Mouse (Mus musculus) liver, embryonic 11.5 days (tissue): ENCODE measurements around the gene Abl1. TPM values are rescaled to one million over a fixed set of nuclear protein-coding genes. Genes with fewer than 3 reads are reported as not detected.

Source experiments
- ATAC-seq: fragments of 200-750 bp; cut with Nextera tagmentation; replicated peaks from 2 replicates; pipeline ENCODE4 v1.8.0; 2017; ENCODE audit warnings: moderate number of reproducible peaks, mild to moderate bottlenecking, moderate TSS enrichment, moderate library complexity; ENCODE audit not compliant: low FRiP score
- DNase-seq: peaks from one replicate; pipeline ENCODE4 v3.0.0-alpha.2; 2017; ENCODE audit warnings: low spot score
- H3K27ac ChIP-seq: fragments of 300-500 bp; sonication (generic); 2 replicates; pipeline ENCODE4 v1.5.1; 2014; ENCODE audit warnings: mild to moderate bottlenecking, low read depth, low read length, control low read depth
- H3K27me3 ChIP-seq: fragments of 300-500 bp; sonication (generic); replicated peaks from 2 replicates; pipeline ENCODE4 v1.6.1; 2014; ENCODE audit warnings: low read length, mixed read lengths; ENCODE audit not compliant: control insufficient read depth, insufficient read depth
- H3K36me3 ChIP-seq: fragments of 300-500 bp; sonication (generic); 2 replicates; pipeline ENCODE4 v1.6.1; 2014; ENCODE audit warnings: mild to moderate bottlenecking, low read length, moderate library complexity, mixed read lengths; ENCODE audit not compliant: control insufficient read depth, insufficient read depth
- H3K4me1 ChIP-seq: fragments of 300-500 bp; sonication (generic); replicated peaks from 2 replicates; pipeline ENCODE4 v1.6.1; 2014; ENCODE audit warnings: low read length, mixed read lengths; ENCODE audit not compliant: control insufficient read depth, insufficient read depth
- H3K4me2 ChIP-seq: fragments of 300-500 bp; sonication (generic); 2 replicates; pipeline ENCODE4 v1.6.1; 2014; ENCODE audit warnings: mild to moderate bottlenecking, control low read depth, moderate library complexity
- H3K4me3 ChIP-seq: fragments of 300-500 bp; sonication (generic); 2 replicates; pipeline ENCODE4 v1.5.1; 2014; ENCODE audit warnings: low read depth, low read length, control low read depth
- H3K9ac ChIP-seq: fragments of 300-500 bp; sonication (generic); 2 replicates; pipeline ENCODE4 v1.6.1; 2014; ENCODE audit warnings: low read depth, low read length, control low read depth
- H3K9me3 ChIP-seq: fragments of 300-500 bp; sonication (generic); 2 replicates; pipeline ENCODE4 v1.6.1; 2016; ENCODE audit warnings: low read length, inconsistent platforms, mixed read lengths; ENCODE audit not compliant: control insufficient read depth
- WGBS: fragments of 180-500 bp; shearing (Covaris S2); extraction: QIAGEN DNeasy Blood & Tissue Kit; methylation state at CpG from one replicate; pipeline ENCODE4 v1.1.7; 2014; 5-methylcytosine and 5-hydroxymethylcytosine counted together
- polyA plus RNA-seq: library from polyadenylated mRNA; unstranded; fragments of >200 nt; fragmentation: Nextera tagmentation; extraction: Ambion mirVana; gene quantifications from 2 replicates; pipeline ENCODE4 v1.2.1, GENCODE M21; 2014

The Abl1 gene
- polyA plus RNA-seq, 1 experiment from 2014 or later: 28.9 TPM

GRCm38 (mm10) chr2:31705914-31706313 is 17.7 kb downstream of the Abl1 start:
- no peak overlapping the region for H3K27ac ChIP-seq
- no peaks in the 10 kb centered on the region for H3K9me3 ChIP-seq
- H3K4me2 ChIP-seq: no peak overlapping the region
- no peak overlapping the region for H3K4me3 ChIP-seq
- H3K9ac ChIP-seq: no peak overlapping the region
- H3K4me1 ChIP-seq: peaks cover 10% of the 10 kb centered on the region
- ATAC-seq: no peak
- DNase-seq: no peak
- no peaks in the 10 kb centered on the region for H3K27me3 ChIP-seq
- no peaks in the 10 kb centered on the region; the same call in 1 of the 2 replicates for H3K36me3 ChIP-seq

GRCm38 (mm10) chr2:31706531-31706930 is 18.4 kb downstream of the Abl1 start:
- no peak overlapping the region for H3K9ac ChIP-seq
- no peaks in the 10 kb centered on the region; the same call in 1 of the 2 replicates for H3K36me3 ChIP-seq
- H3K27me3 ChIP-seq: no peaks in the 10 kb centered on the region
- ATAC-seq (no peak), DNase-seq (no peak)
- no peaks in the 10 kb centered on the region for H3K9me3 ChIP-seq
- no peak overlapping the region for H3K27ac ChIP-seq
- H3K4me2 ChIP-seq: no peak overlapping the region
- H3K4me1 ChIP-seq: 0 out of 2 replicates have a peak, but pooled peaks cover 6% of the 10 kb centered on the region
- no peak overlapping the region for H3K4me3 ChIP-seq
- 11% methylated on average over 2 of the region's 2 CpGs for WGBS

DNA sequence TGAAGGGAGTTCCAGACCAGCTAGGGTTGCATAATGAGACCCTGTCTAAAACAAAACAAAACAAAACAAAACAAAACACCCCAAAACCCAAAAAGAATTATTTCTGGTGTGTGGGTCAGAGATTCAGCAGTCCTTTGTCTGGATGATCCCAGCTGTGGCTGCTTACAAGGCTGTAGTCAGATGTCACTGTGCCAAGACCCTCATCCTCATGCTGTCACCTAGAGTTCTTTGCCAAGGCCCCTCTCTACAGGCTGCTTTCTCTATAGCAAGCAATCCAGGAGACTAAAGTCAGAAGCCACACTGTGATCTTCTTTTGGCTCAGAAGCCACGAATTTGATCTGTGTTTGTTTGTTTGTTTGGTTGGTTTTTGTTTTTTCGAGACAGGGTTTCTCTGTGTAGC is 24.5 kb downstream of the Abl1 start:
- DNase-seq: no peak
- Histone ChIP-seq H3K9me3 (no peaks in the 10 kb centered on the region), H3K4me1 (0 out of 2 replicates have a peak, but pooled peaks cover under 1% of the 10 kb centered on the region), H3K4me3 (no peak overlapping the region), H3K27ac (no peak overlapping the region), H3K4me2 (no peak overlapping the region), H3K27me3 (no peaks in the 10 kb centered on the region), H3K9ac (no peak overlapping the region), H3K36me3 (peaks cover 2% of the 10 kb centered on the region; the same call in 1 of the 2 replicates)
- ATAC-seq: no peak
- 79% methylated on average over 2 of the region's 2 CpGs for WGBS

GRCm38 (mm10) chr2:31713813-31714212 is 25.6 kb downstream of the Abl1 start:
- Histone ChIP-seq H3K27me3 (no peaks in the 10 kb centered on the region), H3K4me2 (no peak overlapping the region), H3K4me3 (no peak overlapping the region), H3K36me3 (peaks cover 2% of the 10 kb centered on the region; the same call in 1 of the 2 replicates), H3K9ac (no peak overlapping the region), H3K27ac (no peak overlapping the region), H3K4me1 (no peaks in the 10 kb centered on the region), H3K9me3 (no peaks in the 10 kb centered on the region)
- 78% methylated on average over 3 of the region's 3 CpGs for WGBS
- DNase-seq: no peak
- no peak for ATAC-seq

DNA sequence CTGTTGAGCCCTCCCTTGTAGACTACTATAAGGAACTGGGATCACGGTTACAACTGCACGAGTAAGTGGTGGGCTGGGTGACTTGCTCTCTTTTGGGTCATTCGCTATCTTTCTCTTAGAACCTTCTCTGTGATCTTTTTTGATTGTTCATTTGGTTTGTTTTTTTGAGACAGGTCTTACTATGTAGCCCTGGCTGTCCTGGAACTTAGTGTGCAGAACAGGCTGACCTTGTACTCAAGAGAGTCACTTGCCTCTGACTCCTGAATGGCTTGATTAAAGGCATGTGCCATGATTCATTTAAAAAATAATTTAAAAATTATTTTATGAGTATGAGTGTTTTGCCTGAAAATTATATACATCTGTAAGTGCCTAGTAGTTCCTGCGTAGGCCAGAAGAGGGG is 26.6 kb downstream of the Abl1 start:
- Histone ChIP-seq H3K27ac (no peak overlapping the region), H3K27me3 (no peaks in the 10 kb centered on the region), H3K4me3 (no peak overlapping the region), H3K9me3 (no peaks in the 10 kb centered on the region), H3K36me3 (peaks cover 2% of the 10 kb centered on the region; the same call in 1 of the 2 replicates), H3K4me1 (0 out of 2 replicates have a peak, but pooled peaks cover 1% of the 10 kb centered on the region), H3K9ac (no peak overlapping the region), H3K4me2 (no peak overlapping the region)
- WGBS: 95% methylated on average over 4 of the region's 4 CpGs
- no peak for DNase-seq
- no peak for ATAC-seq

DNA sequence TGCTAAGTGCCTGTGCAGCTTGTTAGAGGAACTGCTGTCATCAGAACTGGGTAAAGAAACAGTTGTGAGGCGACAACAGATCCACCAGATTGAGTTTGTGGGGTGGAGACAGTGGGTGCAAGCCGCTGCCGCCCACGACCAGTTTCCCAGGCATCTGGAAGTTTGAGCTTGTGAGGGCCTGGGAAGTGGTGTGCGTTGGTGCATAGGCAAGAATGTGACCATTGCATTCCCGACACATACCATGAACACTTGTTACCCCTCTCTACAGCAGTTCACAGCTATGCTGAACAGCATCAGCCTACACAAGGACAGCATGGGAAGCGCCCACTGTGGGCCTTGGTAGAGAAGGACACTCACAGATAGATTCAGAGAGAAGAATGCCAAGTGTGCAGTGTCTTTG is 27.8 kb downstream of the Abl1 start:
- Histone ChIP-seq H3K9me3 (no peaks in the 10 kb centered on the region), H3K27ac (no peak overlapping the region), H3K36me3 (0 out of 2 replicates have a peak, but pooled peaks cover 2% of the 10 kb centered on the region), H3K4me2 (no peak overlapping the region), H3K27me3 (no peaks in the 10 kb centered on the region), H3K9ac (no peak overlapping the region), H3K4me3 (no peak overlapping the region), H3K4me1 (peaks cover 4% of the 10 kb centered on the region; the same call in 1 of the 2 replicates)
- DNase-seq (no peak), ATAC-seq (no peak)
- WGBS: 88% methylated on average over 7 of the region's 7 CpGs

- no peak overlapping the region for H3K4me2 ChIP-seq
- H3K27me3 ChIP-seq: no peaks in the 10 kb centered on the region
- no peak for DNase-seq
- H3K36me3 ChIP-seq: 0 out of 2 replicates have a peak, but pooled peaks cover 2% of the 10 kb centered on the region
- H3K9ac ChIP-seq: no peak overlapping the region
- H3K9me3 ChIP-seq: no peaks in the 10 kb centered on the region
- no peak overlapping the region for H3K4me3 ChIP-seq
- H3K27ac ChIP-seq: peak overlapping the region; percentile 53; the same call in 1 of the 2 replicates
- peaks cover 6% of the 10 kb centered on the region; the same call in 1 of the 2 replicates for H3K4me1 ChIP-seq
- WGBS: 79% methylated on average over 6 of the region's 6 CpGs
- no peak; the same call in 1 of the 2 replicates for ATAC-seq
Measured at GRCm38 (mm10) chr2:31719202-31719880, 31.2 kb downstream of the Abl1 start.

- 77% methylated on average over 2 of the region's 2 CpGs for WGBS
- H3K27me3 ChIP-seq: no peaks in the 10 kb centered on the region
- H3K4me1 ChIP-seq: peaks cover 6% of the 10 kb centered on the region; the same call in 1 of the 2 replicates
- H3K4me3 ChIP-seq: no peak overlapping the region
- 0 out of 2 replicates have a peak, but pooled peaks cover 2% of the 10 kb centered on the region for H3K36me3 ChIP-seq
- ATAC-seq (no peak), DNase-seq (no peak)
- no peaks in the 10 kb centered on the region for H3K9me3 ChIP-seq
- no peak overlapping the region for H3K9ac ChIP-seq
- no peak overlapping the region for H3K4me2 ChIP-seq
- H3K27ac ChIP-seq: peak overlapping the region; percentile 19; the same call in 1 of the 2 replicates
Measured at GRCm38 (mm10) chr2:31719944-31720343, 31.8 kb downstream of the Abl1 start.

DNA sequence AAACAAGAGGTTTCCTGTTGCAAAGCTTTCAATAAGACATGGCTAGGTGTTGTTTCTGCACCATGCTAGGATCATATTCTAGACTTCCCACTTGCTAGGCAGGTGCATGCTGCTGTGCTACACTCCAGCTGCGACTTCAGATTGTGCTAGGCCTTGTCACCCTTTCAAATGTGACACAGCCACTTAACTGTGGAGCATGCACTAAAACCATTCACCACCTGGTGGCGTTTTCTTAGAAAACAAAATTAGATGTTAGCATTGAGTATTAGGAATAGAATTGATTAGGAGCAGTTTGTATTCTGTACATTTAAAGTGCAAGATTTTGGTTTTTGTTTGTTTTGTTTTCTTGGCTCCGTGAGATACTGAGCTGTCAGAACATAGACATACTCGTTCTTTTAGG is 32.6 kb downstream of the Abl1 start:
- Histone ChIP-seq H3K9ac (no peak overlapping the region), H3K4me2 (no peak overlapping the region), H3K4me1 (peaks cover 11% of the 10 kb centered on the region), H3K9me3 (no peaks in the 10 kb centered on the region), H3K27me3 (no peaks in the 10 kb centered on the region), H3K27ac (no peak overlapping the region), H3K36me3 (no peaks in the 10 kb centered on the region), H3K4me3 (no peak overlapping the region)
- WGBS: 61% methylated on average over 4 of the region's 4 CpGs
- no peak for DNase-seq
- ATAC-seq: no peak; the same call in 1 of the 2 replicates
